Mouse (Mus musculus) cerebellum, adult 2 months (tissue): ENCODE measurements around the gene Prox1.

Experiments used
- CTCF ChIP-seq: fragments of 200-500 bp; IDR thresholded peaks from 2 replicates; pipeline ENCODE4 v1.5.1; 2011; ENCODE audit warnings: low read depth, mild to moderate bottlenecking, control low read depth, low read length, moderate library complexity, borderline replicate concordance; ENCODE audit not compliant: insufficient read depth
- POLR2A ChIP-seq: fragments of 200-500 bp; IDR thresholded peaks from 2 replicates; pipeline ENCODE4 v1.6.1; 2011; ENCODE audit warnings: low read length, control low read depth, borderline replicate concordance; ENCODE audit not compliant: insufficient read depth

GRCm38 (mm10) chr1:190132897-190133296 lies 37.6 kb downstream of the Prox1 start:
- TF ChIP-seq CTCF (no peak), POLR2A (no peak)
